Mouse (Mus musculus): ENCODE data around the gene Jmjd7.

GRCm38 (mm10) chr2:120000882-120001584 lies 26.2 kb upstream of the Jmjd7 start:
- TF ChIP-seq CTCF (IDR thresholded peaks at IDR 0.05; ENCODE audit: extremely low read depth, insufficient read depth, insufficient read length, insufficient replicate concordance) (no peak), POLR2A (IDR thresholded peaks at IDR 0.05; ENCODE audit: low read depth, low read length) (no peak)

All from spleen, adult 2 months (tissue).